Mouse (Mus musculus) urinary bladder, postnatal 36 days (tissue): ENCODE results near the gene Patj.

Experiments used
- DNase-seq, 2 experiments: peaks; one replicate each; pipeline ENCODE4 v3.0.0; 2022; ENCODE audit warnings: low spot score in 2 of 2, mixed read lengths in 1 of 2

Patj gene

GRCm38 (mm10) chr4:98508471-98509271, 113.1 kb downstream of the Patj start:
- DNase-seq = peak; percentile 40 to 75

GRCm38 (mm10) chr4:98509939-98510338, 114.4 kb downstream of the Patj start:
- DNase-seq = peak; percentile 62 to 80

- peak; percentile 27 to 40 for DNase-seq
Observed at GRCm38 (mm10) chr4:98511296-98511695, 115.7 kb downstream of the Patj start.

GRCm38 (mm10) chr4:98511964-98512743, 116.6 kb downstream of the Patj start:
- no peak for DNase-seq

- DNase-seq = no peak
Observed at GRCm38 (mm10) chr4:98520492-98520891, 124.9 kb downstream of the Patj start.

GRCm38 (mm10) chr4:98524525-98524924, 128.9 kb downstream of the Patj start:
- no peak for DNase-seq

GRCm38 (mm10) chr4:98535446-98535845, 139.9 kb downstream of the Patj start:
- DNase-seq = no peak

- no peak for DNase-seq
Observed at GRCm38 (mm10) chr4:98541591-98541990, 146.0 kb downstream of the Patj start.

- DNase-seq = no peak
Observed at GRCm38 (mm10) chr4:98543001-98543400, 147.4 kb downstream of the Patj start.

GRCm38 (mm10) chr4:98545376-98545775, 149.8 kb downstream of the Patj start:
- DNase-seq = no peak

- no peak for DNase-seq
Observed at GRCm38 (mm10) chr4:98546456-98547176, 151.0 kb downstream of the Patj start.

- no peak for DNase-seq
Observed at GRCm38 (mm10) chr4:98549491-98549890, 153.9 kb downstream of the Patj start.

- DNase-seq = no peak
Observed at GRCm38 (mm10) chr4:98550116-98550515, 154.5 kb downstream of the Patj start.

GRCm38 (mm10) chr4:98555666-98556065, 160.1 kb downstream of the Patj start:
- DNase-seq = no peak

GRCm38 (mm10) chr4:98556449-98556848, 160.9 kb downstream of the Patj start:
- DNase-seq = no peak

GRCm38 (mm10) chr4:98557192-98557591, 161.6 kb downstream of the Patj start:
- no peak for DNase-seq

GRCm38 (mm10) chr4:98560196-98560830, 164.7 kb downstream of the Patj start:
- DNase-seq = no peak

GRCm38 (mm10) chr4:98563082-98563481, 167.5 kb downstream of the Patj start:
- no peak for DNase-seq

GRCm38 (mm10) chr4:98563506-98564195, 168.1 kb downstream of the Patj start:
- DNase-seq = no peak

GRCm38 (mm10) chr4:98564196-98564865, 168.7 kb downstream of the Patj start:
- no peak for DNase-seq

- DNase-seq = no peak
Observed at GRCm38 (mm10) chr4:98566741-98567140, 171.2 kb downstream of the Patj start.
